Mouse (Mus musculus): ENCODE measurements around the gene Ehmt1.

The Ehmt1 gene

DNA sequence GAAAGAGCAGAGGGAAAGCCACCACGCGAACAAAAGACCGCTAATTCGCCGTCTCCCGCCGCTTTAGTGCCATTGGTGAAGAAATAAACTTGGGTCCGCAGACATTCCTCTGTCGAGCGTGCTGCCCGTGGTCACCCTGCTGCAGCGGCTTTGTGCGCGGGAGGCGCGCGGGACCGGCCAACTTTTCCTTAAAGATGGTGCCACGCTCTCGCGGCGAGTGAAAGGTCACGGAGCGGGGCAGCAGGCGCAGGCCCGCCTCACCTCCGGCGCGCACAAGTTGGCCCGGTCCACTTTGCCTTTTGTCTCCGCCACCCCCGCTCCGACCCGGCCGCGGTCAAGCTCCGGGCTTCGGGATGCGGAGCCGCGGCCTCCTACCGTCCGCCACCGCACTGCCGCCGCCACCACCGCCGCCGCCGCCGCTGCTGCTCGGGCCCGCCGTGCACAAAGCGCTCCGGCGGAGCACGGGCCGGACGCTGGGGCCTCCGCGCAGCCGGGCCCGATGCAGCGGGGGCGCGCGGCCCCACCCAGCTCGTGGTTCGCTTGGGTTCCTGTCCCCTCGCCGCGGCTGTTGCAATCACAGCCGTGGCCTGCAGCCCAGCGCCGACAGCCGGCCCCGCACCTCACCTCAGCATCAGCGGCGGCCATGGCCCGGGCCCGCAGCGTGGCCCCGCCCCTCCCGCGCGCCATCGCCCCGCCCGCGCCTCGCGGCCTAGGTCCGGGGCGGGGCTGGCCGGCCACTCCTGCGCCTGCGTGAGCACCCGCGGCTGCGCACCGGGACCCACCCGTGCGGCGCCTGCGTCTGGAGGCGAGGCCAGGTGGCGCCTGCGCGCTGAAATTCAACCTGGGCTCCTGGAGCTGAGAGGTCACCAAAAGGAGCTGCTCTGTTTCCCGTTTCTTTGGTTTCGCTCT lies at the start of gene Ehmt1:
TSS of gene Ehmt1 (minus strand) at position 685 of the 909 bp plus-strand sequence.
- DNase-seq, result peak; percentile 94

DNA sequence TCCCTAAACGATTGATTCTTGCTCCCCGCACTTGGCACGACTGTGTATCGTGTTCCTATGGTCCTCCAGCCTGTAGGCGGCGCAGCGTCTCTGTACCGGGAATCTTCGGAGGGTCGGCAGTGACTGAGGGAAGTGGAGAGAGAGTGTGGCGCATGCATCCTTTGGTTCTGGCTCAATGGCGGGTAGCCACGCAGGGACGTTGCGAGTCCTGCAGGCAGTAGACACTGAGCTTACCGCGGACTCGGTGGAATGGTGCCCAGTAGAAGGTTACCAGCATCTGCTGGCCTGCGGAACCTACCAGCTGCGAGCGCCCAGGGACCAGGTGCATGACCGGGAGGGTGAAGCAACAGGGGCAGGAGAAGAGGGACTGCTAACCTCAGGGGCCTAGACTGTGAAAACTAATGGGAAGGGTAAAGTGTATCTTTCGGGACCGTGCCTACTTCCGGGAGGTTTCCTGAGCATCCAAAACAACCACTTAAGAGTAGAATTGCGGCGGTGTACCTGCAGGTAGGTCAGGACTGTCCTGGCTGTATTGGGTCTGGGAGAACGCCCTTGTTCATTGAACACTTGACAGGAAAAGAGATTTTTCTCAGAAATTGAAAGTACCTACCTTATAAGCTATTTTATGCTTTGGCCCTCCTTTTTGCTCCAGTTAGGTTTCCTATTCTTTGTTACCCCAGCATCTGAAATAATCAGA lies 43.0 kb upstream of the Ehmt1 start, which contains the start of gene Dph7:
TSS of gene Dph7 (plus strand) at position 97 of the 697 bp plus-strand sequence.
- peak; percentile 93 for DNase-seq

GRCm38 (mm10) chr2:24960910-24961309 lies 41.5 kb upstream of the Ehmt1 start:
- DNase-seq, result peak; percentile 63

GRCm38 (mm10) chr2:24952537-24953055 lies 33.2 kb upstream of the Ehmt1 start:
- no peak for DNase-seq

- peak; percentile 52 for DNase-seq
These were observed 30.7 kb upstream of the Ehmt1 start for GRCm38 (mm10) chr2:24950189-24950535.

DNA sequence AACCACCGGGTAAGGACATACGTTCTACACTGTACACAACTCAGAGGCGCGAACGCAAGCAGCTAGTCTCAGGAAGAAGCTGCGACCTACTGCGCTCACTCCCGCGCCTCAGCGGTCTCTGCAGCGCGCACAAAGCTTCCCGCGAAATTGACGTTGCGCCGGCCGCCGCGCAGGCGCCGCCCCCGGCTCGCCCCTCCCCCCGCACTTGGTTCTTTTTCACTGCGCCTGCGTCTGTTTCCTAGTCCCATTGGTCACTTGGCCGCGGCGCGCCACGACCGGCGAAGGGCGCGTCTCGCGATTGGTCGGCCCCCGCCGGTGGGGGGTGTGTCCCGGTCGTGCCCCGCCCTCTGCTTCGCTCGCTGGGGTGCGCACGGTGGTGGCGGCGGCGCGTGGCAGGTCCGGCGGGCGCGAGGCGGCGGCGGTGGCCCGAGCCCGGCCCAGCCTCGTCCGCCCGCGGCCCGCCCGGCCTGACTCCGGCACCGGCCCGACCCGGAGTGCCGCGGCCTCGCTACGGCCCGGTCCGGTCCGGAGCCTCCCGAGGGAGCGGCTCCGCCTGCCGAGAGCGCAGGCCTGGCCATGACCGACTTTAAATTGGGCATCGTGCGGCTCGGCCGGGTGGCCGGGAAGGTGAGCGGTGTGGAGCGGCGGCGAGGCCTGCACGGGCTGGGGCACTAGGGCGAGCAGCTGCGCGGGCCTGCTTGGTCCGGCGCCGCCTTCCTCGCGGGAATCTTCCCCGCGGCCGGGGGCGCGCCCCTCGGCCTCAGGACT lies 30.2 kb upstream of the Ehmt1 start, which contains the start of gene Zmynd19:
TSS of gene Zmynd19 (plus strand) at position 372 of the 768 bp plus-strand sequence.
- peak; percentile 98 for DNase-seq

- peak; percentile 64 for DNase-seq
These were observed 24.9 kb upstream of the Ehmt1 start for GRCm38 (mm10) chr2:24944304-24944703.

- DNase-seq, result no peak
These were observed 22.7 kb upstream of the Ehmt1 start for GRCm38 (mm10) chr2:24942092-24942491.

DNA sequence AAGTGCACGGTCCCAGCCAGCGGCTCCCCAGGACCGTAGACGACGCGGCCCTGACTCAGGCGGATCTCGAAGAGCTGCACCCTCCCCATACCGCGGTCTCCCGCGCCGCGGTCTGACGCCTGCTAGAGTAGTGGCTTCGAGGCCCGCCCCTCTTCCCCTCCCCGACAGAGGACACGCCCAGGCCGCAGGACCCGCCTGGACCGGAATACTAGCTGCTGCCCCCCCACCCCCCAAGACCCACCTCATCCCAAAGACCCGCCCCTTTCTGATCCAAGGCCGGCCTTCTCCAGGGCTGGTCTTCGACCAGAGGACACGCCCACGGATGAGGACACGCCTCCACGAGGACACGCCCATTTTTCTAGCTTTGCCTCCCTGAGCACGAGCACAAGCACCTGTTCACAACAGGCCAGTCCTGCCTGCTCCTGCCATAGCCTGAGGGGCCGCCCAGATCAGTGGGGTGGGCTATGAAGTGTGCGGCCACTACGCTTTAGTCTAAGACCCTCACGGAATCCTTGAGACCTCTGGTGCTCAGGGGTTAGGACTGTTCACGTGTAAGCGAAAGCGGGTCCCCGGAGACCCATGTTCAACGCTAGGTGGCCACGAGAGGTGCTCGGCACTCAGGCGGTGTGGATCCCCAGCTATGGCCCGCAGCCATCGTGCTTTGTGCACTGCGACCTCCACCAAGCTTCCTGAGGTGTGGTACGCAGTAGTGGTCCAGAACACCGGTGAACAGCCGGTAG lies 15.8 kb upstream of the Ehmt1 start, which contains the start of gene Arrdc1:
TSS of gene Arrdc1 (minus strand) at position 196 of the 740 bp plus-strand sequence.
- DNase-seq, result peak; percentile 97

- DNase-seq, result no peak
These were observed 15.1 kb upstream of the Ehmt1 start for GRCm38 (mm10) chr2:24934441-24934963.

GRCm38 (mm10) chr2:24929593-24929992 lies 10.2 kb upstream of the Ehmt1 start:
- DNase-seq, result no peak

DNA sequence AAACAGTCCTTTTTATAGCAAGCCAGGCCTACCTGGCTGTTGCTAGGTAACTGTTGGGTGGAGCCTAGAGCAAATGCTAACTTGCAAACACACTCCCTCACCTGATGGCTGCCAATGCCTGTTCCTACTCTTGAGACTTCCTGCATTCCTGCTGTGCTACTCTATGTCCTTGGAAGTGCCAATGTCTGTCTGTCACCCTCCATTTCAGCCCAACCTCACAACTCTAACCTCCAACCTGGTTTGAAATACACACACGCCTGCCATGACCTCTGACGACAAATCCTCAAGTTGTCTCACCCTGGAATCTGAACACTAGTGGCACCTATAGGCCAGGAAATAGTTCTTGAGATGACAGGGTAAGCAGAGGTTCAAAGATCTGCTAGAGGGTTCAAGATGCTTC lies 9.7 kb upstream of the Ehmt1 start:
- no peak for DNase-seq

DNA sequence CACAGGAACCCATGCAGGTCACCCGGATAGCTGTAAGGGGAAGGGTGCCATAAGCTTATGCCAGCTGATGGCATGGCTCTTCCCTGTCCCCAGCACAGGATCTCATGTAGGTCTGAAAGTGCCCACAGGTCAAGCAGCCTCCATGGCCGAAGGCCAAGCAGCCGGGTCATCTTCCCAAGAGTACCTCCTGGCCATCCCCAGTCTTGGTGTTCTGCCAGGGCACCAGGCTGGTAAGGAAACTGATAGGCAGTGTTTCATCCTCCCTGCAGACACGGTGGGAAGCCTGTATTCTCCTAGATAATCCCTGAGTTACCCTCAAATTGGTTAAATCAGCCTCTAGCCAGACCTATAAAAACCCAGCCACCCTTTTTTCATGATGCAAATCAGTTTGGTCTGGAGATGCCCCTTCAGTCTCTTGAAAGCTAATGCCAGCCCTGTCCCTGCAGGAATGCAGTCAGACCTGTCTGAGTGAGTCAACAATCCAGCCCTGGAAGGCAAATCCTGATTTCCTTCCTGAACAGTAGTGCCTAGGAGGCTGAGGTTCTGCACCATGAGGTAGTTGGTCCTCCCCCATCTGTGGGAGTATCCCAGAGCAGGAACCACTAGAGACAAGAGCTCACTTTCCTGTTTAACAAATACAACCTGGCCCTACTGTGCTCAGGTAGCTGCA lies 8.5 kb upstream of the Ehmt1 start:
- no peak for DNase-seq

DNA sequence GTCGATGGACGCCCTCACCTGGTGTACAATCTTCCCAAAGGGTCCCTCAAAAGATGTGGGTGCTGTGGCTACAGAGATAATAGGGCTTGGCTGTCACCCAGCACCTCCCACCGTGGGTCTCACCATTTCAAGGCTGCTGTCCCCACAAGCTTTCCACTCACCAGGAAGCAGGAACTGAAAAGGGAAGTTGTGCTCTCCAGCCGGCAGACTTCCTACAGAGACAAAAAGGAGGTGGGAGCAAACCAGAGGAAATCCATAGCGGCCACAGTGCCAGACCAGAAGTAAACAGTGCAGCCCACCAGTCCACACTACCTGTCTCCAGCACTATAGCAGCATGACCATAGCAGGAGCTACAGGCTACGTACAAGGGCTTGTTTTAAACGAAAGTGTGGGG lies 7.5 kb upstream of the Ehmt1 start:
- no peak for DNase-seq

DNA sequence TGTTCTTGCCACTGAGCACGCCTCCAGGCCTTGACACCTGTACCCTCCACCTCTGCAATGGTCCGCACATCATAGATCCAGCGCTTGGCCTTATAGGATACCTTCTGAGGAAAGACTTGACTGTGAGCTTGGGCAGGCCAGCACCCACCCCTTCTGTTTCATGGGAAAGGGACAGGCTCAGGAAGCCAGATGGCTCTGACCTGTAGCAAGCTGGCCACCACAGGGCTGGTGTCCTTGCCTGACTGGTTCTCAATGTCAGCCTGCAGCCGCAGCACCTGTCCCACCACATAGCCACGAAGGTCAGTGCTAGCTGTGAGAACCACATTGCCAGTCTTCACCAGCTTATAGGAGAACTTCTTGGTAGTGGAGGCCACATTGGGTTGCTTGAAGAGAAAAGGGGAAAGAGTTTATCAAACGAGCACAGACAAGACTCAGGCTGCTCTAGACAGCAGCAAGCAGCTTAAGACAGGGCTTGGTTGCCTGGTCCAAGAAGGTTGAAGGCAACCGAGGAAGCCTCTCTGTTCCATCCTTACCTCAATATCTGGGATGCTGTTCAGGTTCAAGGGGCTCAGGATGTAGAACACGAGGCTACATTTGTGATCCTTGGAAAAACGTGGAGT lies 7.0 kb upstream of the Ehmt1 start:
- no peak for DNase-seq

DNA sequence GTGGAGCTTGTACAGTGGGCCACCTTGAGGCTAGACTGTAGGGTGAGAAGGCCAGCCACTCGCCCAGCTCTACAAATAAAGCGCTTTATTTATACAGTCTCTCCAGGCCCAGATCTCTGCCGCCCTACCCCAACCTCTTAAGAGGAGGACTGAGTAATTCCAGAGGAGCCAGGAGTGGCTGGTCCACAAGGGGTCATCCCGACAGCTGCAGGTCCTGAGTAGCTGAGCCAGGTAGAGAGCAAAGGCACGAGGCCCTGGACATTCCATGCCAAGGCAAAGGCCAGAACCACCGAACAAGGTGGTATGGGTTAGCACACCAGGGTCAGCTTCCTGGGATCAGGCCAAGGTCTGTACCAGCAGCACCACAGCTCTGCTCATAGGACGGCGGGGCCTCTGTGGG lies 5.9 kb upstream of the Ehmt1 start:
- DNase-seq, result no peak

GRCm38 (mm10) chr2:24923561-24923960 lies 4.1 kb upstream of the Ehmt1 start:
- peak; percentile 51 for DNase-seq

GRCm38 (mm10) chr2:24919839-24920175 lies 393 bp upstream of the Ehmt1 start:
- no peak for DNase-seq

- DNase-seq, result no peak
These were observed 4.7 kb downstream of the Ehmt1 start for GRCm38 (mm10) chr2:24914762-24915161.

DNA sequence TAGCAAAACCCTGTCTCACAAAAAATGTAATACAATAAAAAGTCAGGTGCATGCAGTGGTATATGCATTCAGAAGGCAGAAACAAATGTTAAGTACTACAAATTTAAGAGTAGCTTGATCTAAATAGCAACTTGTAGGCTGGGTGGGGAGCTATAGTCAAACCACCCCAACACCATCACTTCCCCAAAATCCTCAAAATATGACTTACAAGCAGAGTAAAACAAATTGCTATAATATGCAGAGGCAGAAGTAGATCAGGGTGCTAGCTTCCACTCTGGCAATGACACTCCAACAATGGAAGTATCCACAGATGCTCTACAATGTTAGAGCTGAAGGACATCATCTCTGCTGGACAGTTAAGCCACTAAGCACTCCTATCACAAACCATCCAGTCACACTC lies 6.8 kb downstream of the Ehmt1 start:
- DNase-seq, result no peak

GRCm38 (mm10) chr2:24912189-24912588 lies 7.2 kb downstream of the Ehmt1 start:
- DNase-seq, result no peak
